Mouse (Mus musculus): ENCODE measurements around the gene Hsf5.

DNA sequence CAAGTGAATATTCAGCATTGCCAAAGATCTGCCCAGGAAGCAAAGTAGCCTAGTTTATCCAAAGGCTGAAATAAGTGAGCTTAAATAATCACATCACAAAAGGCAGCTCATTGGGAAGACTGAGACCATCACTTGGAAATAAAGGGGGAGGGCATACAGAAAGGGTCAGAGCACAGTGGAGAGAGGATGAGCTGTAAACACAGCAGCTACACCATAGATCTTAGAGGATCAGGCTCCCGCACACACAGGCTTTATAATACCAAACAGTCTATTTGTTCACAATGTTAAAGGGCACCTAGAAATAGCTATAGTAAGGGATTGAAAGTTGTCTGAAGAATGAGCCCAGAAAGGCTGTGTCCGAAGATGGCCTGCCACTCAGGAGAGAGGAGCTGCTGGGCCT is 21.8 kb downstream of the Hsf5 start:
- no peak for TF ChIP-seq CTCF (IDR thresholded peaks at IDR 0.05)
- TF ChIP-seq EP300 (IDR thresholded peaks at IDR 0.05; ENCODE audit: insufficient read depth, low read depth, low read length) = no peak
- TF ChIP-seq POLR2A (IDR thresholded peaks at IDR 0.05; ENCODE audit: insufficient read depth, low read depth, low read length) = no peak
